Mouse (Mus musculus): ENCODE measurements around the gene Lix1.

Gene Lix1

DNA sequence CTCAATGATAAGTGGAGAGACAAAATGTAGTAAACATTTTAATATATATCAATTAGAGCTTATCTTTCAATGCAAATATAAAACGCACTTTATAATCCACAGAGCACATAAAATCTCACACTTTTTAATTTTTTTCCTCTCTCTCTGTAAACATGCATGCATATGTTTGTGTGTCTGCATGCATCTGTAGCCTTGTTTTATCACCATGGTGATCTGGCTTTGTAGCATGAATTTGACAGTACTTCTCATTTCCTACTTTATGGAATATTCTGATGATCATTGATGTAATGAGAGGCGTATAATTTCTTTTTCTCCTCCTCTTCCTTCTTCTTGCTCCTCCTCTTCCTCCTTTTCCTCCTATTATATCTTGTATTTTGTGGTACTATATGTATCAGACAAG, 9.7 kb downstream of the Lix1 start:
- no peak for DNase-seq (ENCODE audit: low spot score in 2 of 2)

DNA sequence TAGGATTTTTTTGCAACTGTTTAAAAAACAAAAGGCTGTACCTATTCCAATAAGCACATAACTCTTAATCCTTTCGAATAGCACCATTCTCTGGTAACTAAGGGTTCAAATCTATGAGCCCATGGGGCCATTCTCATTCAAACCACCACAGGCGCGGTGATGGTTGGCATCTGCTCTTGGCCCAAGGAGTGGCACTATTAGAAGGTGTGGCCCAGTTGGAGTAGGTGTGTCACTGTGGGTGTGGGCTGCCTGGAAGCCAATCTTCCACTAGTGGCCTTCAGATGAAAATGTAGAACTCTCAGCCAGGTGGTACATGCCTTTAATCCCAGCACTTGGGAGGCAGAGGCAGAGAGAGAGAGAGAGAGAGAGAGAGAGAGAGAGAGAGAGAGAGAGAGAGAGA, 11.7 kb downstream of the Lix1 start:
- DNase-seq (ENCODE audit: low spot score in 2 of 2) = no peak

GRCm38 (mm10) chr17:17424609-17425307, 22.3 kb downstream of the Lix1 start:
- no peak for DNase-seq (ENCODE audit: low spot score in 2 of 2)

DNA sequence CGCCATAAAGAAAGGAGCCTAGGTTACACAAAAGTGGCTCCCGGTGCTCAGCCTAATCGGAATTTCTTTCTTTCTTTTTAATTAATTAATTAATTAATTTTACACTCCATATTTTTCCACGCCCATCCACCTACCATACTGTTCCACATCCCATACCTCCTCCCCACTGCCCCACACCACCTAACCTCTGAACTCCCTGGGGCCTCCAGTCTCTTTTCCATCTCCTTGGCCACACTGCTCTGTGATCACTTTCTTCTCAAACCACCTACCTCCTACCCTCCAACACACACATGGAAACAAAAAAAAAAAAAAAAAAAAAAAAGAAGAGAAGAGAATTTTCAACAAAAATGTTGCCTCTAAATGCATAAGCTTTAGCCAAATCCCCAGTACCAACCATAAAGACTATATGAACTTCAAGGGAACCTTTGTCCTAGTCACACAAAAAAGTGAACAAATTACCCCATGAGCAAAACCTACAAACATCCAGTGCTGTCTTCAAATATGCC, 22.9 kb downstream of the Lix1 start:
- DNase-seq (ENCODE audit: low spot score in 2 of 2) = no peak

DNA sequence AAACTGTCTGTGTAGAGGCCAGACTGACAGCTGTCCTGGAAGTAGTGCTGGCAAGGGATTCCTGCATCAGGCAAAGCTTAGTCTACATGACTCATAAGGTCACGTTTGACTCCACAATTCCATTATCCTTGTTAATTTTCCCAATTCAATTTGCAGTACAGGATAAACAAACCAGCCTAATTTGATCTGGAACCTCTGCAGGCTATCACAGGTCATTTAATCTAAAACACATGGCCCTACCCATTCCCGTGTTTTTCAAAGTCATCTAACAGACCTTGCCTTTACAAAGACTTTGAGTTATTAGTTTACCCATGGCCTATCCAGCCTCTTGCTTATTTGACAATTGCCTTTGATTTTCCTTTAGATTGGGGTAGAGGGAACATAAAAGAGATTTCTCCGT, 23.4 kb downstream of the Lix1 start:
- DNase-seq (ENCODE audit: low spot score in 2 of 2) = no peak

DNA sequence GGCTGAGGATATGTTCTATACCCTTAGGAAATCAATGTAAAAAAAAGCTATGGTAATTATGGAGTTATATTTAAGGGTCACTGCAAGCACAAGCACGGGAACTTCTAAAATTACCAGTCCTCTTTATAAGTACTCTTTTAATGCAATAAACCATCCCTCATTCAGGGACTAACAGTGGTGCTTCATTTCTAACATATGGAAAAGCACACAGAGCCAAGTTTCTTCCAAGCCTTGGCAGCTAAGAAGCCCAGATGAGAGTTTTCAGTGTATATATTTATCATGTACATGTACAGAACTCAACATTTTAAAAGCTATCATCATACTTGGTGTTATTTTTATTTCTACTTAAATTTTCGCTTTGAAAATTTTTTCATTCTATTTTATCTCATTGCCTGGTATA, 26.4 kb downstream of the Lix1 start:
- no peak for DNase-seq (ENCODE audit: low spot score in 2 of 2)

- DNase-seq (ENCODE audit: low spot score in 2 of 2) = no peak
Measured at GRCm38 (mm10) chr17:17433679-17434078, 31.2 kb downstream of the Lix1 start.

DNA sequence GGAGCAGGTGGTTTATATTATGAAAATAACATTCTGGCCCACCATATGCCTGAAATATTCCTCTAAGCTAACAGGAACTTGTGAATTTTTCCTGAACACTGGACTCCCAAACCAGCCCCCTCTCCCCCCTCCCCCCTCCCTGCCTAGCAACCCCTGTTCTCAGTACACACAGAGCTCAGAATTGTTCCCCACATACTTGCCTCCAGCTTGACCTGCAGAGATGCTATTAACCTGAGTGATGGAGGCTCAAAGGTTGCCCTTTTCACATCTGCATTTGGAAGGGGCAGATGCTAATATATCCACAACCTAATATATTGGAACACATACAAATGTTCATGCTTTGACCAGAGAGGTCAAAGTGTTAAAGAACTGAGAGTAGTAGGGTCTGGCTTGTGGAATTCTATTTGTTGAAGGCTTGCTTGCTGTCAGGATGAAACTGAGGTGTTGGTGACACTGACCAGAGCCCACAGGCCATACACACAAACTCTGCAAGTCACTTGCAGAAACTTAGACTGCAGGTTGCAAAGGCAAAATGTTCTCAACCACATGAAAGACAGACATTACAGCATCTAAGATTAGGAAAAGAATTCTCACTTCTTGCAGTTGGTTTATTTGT, 36.2 kb downstream of the Lix1 start:
- no peak for DNase-seq (ENCODE audit: low spot score in 2 of 2)

- no peak for DNase-seq (ENCODE audit: low spot score in 2 of 2)
Measured at GRCm38 (mm10) chr17:17441876-17442498, 39.5 kb downstream of the Lix1 start.

- no peak for DNase-seq (ENCODE audit: low spot score in 2 of 2)
Measured at GRCm38 (mm10) chr17:17444297-17444886, 41.9 kb downstream of the Lix1 start.

- no peak for DNase-seq (ENCODE audit: low spot score in 2 of 2)
Measured at GRCm38 (mm10) chr17:17446683-17447082, 44.2 kb downstream of the Lix1 start.

DNA sequence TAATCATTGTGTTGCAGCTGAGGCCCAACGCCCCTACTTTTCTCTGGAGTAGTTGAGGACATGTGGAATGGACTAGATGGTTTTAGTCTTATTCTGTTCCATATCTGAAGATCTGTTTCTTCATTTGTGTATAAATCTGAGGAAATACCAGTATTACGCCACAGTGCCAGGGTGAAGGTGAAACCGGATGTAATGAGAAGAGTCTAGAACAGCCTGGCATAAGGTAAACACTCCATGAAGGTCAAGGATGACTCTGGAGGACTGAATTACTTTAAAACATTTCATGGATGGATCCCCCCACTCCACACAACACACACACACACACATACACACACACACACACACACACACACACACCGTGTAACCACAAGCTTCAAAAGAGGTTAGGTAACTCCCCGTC, 45.3 kb downstream of the Lix1 start:
- DNase-seq (ENCODE audit: low spot score in 2 of 2) = no peak

- peak in 1 of 2 experiments; percentile 14 for DNase-seq (ENCODE audit: low spot score in 2 of 2)
Measured at GRCm38 (mm10) chr17:17448737-17449440, 46.4 kb downstream of the Lix1 start.

GRCm38 (mm10) chr17:17449441-17449770, 46.9 kb downstream of the Lix1 start:
- DNase-seq (ENCODE audit: low spot score in 2 of 2) = no peak

DNA sequence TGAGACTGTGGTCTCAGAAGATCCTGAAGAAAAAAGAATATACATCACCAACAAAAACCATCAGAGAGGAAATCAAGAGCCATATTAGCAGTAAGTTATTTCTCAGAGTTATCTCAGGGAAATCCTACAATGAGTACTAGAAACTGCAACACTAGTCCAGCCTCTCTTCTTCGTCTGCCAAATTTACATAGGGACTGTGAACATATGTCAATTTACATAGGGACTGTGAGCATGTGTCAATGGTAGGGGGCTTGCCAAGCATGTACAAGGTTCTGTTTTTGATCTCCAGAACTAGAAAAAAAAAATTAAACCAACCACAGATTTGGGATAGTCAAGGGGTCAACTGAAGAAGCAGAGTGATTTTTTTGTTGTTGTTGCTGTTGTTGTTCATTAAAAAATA, 48.6 kb downstream of the Lix1 start:
- DNase-seq (ENCODE audit: low spot score in 2 of 2) = no peak

DNA sequence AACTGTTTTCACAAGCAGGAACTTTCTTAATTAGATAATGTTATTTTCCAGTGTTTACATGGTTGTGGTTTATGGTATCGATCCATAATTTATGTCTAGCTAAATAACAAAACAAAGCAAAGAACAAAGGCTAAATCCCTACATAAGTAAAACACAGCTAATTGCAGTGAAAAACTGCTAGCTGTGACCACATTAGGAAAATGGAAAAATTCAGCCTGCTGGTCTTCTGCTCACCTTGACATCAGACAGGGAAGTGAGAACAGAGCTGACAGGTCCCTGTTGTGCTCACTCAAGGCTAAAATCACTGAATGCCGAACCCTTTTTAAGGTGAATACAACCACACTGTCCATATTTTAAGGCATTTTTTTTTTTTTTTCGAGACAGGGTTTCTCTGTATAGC, 50.1 kb downstream of the Lix1 start:
- no peak for DNase-seq (ENCODE audit: low spot score in 2 of 2)

DNA sequence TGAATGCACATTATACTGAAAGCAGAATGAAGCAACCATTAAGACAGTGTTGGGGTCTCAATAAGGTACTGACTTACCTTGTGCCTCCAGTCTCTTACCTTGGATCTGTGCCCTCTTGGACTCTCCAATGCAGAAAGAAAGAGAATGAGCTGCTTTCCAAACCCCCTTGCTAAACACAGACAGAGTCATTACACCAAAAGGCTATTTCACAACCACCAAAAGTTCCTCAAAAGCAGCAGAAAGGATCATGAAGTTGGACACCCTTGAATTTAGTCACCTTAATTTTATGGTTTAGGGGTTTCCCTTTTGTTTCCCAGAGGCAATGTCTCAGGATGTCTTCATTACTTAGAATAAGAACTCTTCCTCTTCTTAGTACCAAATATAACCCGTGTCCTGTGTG, 52.1 kb downstream of the Lix1 start:
- DNase-seq (ENCODE audit: low spot score in 2 of 2) = no peak

- DNase-seq (ENCODE audit: low spot score in 2 of 2) = no peak
Measured at GRCm38 (mm10) chr17:17485789-17486188, 83.3 kb downstream of the Lix1 start.

DNA sequence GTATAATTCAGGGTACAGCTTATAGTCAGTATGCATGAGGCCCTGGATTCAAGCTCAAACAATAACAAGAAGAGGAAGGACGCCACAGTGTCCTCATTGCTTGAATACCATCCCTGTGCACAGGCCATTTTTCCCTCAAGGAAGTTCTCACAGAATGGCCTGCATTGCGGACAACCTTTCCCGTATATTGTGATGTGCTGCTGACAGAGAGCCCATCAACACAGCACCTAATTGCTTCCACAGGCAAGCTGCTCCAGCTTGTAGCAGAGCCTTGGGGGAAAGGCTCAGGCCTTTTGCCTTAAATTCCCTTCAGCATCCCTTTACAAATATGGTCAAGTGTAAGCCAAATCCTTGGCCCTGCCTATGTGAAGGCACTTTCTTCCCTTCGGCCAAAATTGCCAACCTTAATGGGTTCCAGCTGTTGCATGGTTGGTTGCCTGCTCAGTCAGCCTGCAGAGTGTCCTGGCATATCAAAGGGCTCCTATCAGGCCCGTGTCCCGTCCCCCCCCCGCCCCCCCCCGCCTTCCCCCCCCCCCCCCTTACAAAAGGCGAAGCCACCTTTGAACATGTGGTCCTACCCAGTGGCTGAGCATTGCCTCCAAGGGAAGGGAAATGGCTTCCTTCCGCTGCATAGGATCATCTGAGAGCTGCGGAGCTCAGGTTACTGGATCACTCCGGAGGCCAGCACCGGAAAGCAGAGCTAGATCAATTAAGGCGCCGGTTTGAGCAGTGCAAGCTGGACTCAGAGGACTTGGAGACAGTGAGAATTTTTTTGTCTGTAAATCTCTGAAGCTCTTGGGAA, 88.5 kb downstream of the Lix1 start:
- no peak for DNase-seq (ENCODE audit: low spot score in 2 of 2)

- DNase-seq (ENCODE audit: low spot score in 2 of 2) = no peak
Measured at GRCm38 (mm10) chr17:17491622-17492001, 89.1 kb downstream of the Lix1 start.

GRCm38 (mm10) chr17:17492116-17492515, 89.6 kb downstream of the Lix1 start:
- DNase-seq (ENCODE audit: low spot score in 2 of 2) = no peak
